Mouse (Mus musculus): Measurements from ENCODE around the gene Lmntd1. TPM values are rescaled to one million over a fixed set of nuclear protein-coding genes. Genes with fewer than 3 reads are reported as not detected.

The Lmntd1 gene
- polyA plus RNA-seq, 2 experiments from 2014 or later: 0.54 TPM; not detected in 1

DNA sequence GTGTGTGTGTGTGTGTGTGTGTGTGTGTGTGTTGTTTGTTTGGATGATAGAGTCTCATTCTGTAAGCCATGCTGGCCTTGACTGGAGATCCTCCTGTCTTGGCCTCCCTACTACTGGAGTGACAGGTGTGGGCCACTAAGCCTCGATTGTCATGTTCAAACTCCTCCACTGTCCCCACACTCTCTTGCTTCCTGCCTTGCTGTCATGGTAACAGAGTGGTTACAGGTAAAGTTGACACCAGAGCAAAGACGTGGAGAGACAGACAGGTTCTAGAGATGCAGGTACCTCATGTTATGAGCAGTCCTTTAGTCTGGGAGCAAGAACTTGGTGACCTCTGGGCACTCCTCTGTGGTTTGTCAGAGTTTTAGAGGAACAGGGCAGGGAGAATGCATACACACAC is 239.7 kb downstream of the Lmntd1 start:
- ATAC-seq: peak; percentile 48

DNA sequence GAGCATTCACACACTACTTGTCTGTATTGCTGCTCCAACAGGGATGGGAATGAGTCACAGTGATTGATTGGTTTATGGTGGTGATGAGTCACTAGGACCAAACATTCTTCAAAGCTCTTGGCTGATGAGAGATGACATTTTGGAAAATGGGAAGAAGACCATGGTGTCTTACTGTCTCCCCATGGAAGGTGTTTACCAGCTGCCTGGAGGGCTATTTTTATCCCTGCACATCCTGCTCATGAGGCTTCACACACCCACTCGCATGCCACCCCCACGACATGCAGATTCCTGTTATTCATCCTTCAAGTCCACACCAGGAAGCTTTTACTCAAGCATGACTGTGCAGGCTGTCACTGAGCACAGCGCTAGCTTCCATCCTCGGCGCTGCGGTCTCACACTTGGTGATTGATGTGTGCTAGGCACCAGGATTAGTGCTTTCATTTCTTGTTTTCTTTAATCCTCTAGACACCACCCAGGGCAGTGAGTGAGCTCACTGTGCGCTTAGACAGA is 240.4 kb downstream of the Lmntd1 start:
- peak; percentile 67 for ATAC-seq

DNA sequence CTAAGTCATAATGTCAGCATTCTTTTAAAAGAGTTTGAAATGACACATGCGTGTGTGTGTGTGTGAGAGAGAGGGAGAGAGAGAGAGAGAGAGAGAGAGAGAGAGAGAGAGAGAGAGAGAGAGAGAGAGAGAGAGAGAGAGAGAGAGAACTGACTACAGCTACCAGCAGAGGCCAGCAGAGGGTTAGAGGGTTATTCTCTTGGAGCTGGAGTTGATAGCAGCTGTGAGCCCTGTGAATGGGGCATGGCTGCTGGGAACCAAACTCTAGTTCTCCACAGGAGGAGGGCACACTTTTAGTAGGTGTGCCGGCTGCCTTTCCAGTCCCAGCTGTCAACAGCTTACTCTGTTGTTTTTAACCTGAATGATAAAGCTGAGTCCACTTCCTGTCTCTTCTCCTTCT is 242.1 kb downstream of the Lmntd1 start:
- ATAC-seq: no peak

- no peak for ATAC-seq
These were observed 242.5 kb downstream of the Lmntd1 start for GRCm38 (mm10) chr6:145371586-145371985.

DNA sequence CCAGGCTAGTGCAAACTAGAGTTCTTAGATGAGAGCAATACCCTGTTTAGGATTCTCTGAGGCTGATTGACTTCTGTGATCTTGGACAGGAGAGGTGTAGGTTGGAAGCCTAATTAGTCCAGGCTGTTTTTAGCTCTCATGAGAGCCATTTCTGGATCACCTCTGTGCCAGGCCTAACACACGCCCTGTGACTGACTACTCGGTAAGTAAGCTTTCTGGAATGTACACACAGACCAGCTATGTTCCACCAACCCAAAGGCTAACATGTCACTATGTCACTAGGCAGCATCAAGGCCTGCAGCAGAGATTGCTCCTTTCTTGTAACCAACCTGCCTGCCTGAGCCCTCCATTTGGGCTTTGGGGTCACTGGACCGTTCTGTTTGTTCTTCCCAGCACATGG is 243.8 kb downstream of the Lmntd1 start:
- no peak for ATAC-seq

DNA sequence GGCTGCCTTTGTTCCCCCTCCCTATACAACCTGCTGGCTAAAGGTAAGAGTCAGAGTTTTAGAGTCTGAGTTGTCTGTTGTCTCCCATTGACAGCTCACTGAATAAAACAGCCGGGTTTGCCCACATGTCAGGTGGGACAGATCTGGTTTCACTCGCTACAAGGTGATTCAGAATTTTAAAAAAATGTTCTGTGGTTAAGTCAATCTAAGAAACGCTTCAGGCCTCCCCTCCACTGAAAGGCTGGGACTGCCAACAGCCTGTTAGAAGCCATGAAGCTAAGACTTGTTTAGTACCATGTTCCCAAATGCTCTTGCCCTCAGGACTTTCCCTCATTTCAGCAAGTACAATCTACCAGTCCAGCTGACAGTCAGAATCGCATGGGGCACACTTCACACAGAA is 244.8 kb downstream of the Lmntd1 start:
- no peak for ATAC-seq

GRCm38 (mm10) chr6:145366488-145366887 is 247.6 kb downstream of the Lmntd1 start:
- ATAC-seq: no peak

GRCm38 (mm10) chr6:145363698-145364097 is 250.4 kb downstream of the Lmntd1 start:
- no peak for ATAC-seq

GRCm38 (mm10) chr6:145361109-145361694 is 252.9 kb downstream of the Lmntd1 start:
- no peak for ATAC-seq

DNA sequence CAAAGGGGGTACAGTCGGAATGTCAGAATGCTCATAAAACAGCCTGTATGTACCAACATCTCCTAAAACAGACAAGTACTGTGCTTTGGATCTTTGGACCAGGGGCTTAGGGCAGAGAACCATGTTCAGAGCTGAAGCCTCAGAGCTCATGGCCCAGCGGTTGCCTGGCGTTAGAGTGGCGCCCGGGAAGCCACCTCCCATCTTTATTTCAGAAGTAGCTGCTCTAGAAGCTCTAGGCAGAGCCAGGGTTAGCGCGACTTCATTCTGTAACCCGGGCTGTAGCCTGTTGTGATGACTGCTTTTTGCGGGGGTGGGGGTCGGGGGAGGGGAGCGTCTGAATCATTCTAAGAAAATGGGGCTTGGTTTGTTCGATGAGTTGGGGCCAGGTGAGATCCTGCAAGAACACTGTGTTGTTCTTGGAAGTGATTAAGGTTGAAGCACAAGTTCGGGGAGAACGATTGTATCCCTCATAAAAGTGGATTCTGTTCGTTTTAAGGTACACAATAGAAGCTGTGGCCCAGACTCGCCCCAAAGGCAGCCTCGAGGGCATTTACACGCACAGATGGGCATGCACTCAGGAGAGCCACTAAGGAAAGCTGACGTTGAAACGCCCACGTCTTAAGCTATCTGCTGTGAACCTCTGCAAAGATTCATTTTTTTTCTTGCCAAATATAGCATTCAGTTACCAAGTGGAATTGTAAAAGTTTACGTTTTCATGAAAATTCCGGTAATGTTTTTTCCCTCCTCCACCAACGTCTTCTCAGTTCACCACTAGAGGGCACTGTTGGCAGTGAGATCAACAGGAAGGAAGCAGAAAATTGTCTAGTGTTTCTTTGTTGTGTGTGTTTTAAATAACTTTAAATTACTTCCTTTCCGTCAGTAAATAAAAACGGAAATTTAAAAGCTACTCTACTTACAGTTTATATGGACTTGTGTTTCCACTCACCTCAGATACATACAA is 254.4 kb downstream of the Lmntd1 start:
- peak; percentile 70 for ATAC-seq

DNA sequence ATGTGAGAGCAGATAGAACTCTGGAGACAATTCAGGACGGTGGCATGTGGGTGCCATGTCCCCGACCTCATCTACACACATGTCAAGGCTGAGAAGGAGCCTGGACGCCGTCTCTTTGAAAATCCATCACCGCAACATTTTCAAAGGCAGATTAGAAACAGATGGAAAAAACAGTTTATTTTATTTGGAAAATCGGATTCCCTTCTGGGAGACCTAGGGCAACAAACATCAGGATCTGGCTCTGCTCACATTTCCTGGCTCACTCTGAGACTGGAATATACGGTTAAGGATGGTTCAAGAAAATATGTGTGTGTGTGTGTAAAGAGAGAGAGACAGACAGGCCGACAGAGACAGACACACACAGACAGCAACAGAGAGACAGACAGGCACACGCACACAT is 256.1 kb downstream of the Lmntd1 start:
- ATAC-seq: no peak

DNA sequence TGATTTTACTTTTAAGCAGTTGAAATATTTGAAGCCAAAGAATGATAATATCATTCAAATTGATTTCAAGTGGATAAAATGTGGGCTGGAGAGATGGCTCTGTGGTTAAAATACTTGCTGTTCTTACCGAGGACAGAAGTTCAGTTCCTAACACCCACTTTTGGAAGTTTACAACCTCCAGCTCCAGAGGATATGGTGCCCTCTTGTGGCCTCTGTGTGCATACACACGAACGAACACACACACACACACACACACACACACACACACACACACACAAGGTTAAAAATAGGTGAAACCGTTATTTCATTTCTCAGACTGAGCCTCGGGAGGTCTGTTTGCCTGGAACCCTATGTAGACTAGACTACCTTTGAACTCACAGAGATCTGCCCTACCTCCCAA is 260.3 kb downstream of the Lmntd1 start:
- no peak for ATAC-seq

GRCm38 (mm10) chr6:145352705-145353104 is 261.4 kb downstream of the Lmntd1 start:
- no peak for ATAC-seq

DNA sequence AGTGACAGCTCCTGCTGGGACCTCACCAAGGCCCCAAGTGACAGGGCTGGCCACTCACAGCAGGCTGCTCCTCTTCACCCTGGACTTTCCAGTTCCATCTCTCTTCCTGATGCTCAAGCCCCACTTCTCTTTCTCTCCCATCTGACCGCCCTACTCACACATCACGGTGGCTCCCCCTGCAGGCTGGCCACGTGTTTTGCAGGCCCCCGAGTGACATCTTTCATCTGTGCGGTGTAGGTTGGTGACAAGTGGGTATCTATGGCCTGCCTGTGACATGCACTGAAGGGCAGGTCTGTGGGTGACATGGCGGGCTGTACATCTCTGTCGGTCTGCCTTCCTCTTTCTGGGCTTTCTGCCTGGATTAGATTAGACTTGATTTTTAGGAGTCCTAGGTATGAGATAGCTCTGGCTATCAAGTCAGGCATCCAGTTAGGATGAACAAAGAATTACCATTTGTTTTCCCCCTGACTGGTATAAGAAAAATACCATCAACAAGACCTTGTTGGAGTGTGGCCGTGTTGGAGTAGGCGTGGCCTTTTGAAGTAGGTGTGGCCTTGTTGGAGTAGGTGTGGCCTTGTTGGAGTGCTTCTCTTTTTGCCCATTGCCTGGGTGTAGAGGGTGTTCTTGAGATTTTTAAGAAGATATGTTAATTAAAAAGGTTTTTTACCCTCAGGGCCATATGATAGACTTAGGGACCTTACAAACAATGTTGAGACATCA is 265.8 kb downstream of the Lmntd1 start:
- peak; percentile 14 for ATAC-seq

DNA sequence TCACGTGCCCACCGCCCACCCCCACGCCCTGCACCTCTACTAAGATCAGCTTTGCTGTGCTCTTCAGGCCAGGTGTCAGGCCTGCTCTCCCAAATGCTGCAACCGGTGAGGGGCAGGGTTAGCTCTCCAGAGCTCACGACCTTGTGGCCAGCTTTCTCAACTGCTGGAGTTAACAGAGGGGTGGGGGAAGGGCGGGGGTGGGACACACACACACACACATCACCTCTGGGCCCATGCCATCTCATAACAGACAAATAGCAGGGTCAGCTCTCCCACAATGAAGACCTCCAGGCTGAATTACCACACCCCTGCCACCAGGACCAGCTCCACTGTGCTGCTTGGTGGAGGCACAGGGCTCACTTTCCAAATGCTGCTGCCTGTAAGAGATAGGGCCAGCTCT is 266.5 kb downstream of the Lmntd1 start:
- no peak for ATAC-seq

DNA sequence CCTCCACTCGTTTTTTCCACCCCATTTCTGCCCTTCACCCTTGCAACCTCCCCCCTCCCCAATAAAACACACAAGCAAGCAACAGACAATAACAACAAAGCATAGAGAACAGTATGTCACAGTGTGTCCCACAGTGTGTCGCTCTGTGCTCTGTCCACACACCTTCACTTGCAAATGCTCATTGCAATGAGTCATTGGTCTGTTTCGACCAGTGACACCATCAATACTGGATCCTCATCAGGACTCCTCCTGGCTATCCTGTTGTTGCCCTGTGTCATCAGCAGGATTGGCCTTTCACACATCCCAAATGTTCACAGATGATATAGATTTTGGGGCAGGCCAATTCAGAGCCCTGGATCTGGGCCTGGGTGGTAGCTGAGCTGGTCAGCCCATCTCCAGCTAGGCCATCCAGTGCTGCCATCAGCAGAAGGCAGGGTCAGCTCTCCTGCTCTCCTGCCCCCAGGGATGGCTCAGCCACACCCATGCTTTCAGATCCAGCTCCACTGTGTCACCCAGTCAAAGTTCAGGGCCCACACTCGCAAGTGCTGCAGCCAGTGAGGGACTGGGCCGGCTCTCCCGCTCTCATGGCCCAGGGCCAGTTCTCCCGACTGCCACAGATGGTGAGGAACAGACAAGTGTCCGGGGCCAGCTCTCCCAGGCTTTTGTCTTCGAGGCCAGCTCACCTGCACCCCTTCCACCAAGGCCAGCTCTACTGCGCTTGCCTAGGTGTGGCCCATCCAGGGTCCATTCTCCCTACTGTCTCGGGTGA is 267.1 kb downstream of the Lmntd1 start:
- no peak for ATAC-seq

DNA sequence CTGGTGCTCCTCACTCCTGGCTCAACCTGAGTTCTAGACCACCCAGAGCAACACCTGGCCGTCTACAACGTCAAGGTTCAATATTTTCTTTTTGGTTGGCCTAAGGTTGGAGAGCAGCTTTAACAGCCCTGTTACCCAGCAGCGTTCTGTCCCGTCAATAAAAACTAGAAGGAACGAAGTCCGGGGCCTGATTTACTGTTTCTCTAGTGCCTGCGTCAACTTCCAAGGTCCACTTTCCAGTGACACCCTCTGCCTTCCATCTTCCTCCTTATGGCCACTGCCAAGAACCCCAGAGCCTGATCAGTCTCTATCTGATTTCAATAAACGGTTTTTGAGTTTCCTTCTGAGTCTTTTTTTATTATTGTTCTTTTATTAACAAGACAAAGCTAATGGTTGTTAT is 267.8 kb downstream of the Lmntd1 start:
- ATAC-seq: no peak

GRCm38 (mm10) chr6:145344719-145345118 is 269.4 kb downstream of the Lmntd1 start:
- ATAC-seq: no peak

DNA sequence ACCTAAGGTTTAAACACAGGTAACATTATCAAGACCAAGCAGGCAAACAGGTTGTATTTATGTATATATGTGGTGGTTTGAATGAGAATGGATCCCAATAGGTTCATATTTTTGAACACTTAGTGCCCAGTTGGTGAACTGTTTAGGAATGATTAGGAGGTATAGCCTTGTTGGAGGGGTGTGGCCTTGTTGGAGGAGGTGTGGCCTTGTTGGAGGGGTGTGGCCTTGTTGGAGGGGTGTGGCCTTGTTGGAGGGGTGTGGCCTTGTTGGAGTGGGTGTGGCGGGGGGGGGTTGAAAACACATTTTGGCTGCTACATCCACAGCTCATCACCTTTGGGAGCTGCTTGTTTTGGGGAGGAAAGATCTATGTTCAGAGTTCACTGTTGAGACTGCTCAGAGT is 270.7 kb downstream of the Lmntd1 start:
- no peak for ATAC-seq

- no peak for ATAC-seq
These were observed 271.3 kb downstream of the Lmntd1 start for GRCm38 (mm10) chr6:145342836-145343235.

DNA sequence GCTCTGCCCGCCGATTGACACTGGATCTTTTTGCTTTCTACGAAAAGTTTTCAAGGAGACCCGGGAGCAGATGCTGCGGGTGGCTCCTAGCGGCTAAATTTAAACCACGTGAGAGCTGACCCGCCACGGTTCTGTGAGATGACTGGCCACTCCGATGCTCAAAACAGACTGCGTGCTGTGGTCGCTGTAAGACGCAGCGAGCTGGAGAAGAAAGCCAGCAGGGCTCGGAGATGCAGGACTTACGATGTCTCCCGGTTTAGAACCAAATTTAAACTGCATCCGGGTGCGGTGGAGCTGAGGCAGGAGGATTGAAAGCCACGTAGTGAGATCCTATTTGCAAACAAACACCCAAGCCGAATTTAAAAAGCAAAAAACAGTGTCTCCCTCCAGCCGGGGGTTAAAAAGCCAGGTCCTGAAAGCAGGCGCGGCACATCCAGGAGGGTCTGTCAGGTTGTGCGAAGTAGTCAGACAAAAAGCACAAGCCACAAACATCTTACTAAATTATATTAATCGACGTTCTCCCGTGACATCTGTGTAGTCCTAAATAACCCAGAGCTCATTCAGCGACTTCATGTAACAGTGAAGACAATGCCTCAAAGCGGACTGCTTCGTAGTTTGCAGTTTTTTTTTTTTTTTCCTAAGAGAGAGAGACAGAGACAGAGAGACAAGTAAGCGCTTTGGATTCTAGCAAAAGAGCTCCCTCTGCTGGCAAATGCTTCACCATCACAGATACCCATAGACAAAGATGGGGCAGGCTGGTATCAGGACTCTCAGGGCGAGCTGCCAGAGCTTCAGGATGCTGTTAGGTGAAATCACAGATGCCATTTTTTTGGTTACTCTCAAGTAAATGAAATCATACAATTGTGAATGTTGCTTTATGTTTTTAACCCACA is 272.6 kb downstream of the Lmntd1 start:
- peak; percentile 33 for ATAC-seq

Measured in activated CD4-positive, CD25-positive, alpha-beta regulatory T cell, adult 4 months (primary cell).